Mouse (Mus musculus) left cerebral cortex, adult 9 months (tissue): Measurements from ENCODE around the gene Cd99l2.
A peak's percentile ranks its signal among the peaks of the same experiment; 100 is the strongest.
"Not testable (repeated sequence)": the region's sequence is repeated elsewhere in the genome, so short reads cannot be mapped to it uniquely, and the experiment has no call there.

ENCODE experiments used
- DNase-seq, 2 experiments: peaks; one replicate each; pipeline ENCODE4 v3.0.0; 2022; ENCODE audit warnings: low spot score in 2 of 2

The Cd99l2 gene

GRCm38 (mm10) chrX:71492634-71493278, at the start of gene Cd99l2:
Gene Cd99l2 (minus strand): TSS chrX:71492849.
- peak; percentile 55 to 76 for DNase-seq

GRCm38 (mm10) chrX:71540821-71541510, 48.3 kb upstream of the Cd99l2 start:
- DNase-seq = no peak

- DNase-seq = no peak
Observed at GRCm38 (mm10) chrX:71537791-71538190, 45.1 kb upstream of the Cd99l2 start.

GRCm38 (mm10) chrX:71534102-71534501, 41.5 kb upstream of the Cd99l2 start:
- DNase-seq = no peak

GRCm38 (mm10) chrX:71532635-71533034, 40.0 kb upstream of the Cd99l2 start:
- no peak for DNase-seq

- peak in 1 of 2 experiments; percentile 2 for DNase-seq
Observed at GRCm38 (mm10) chrX:71528646-71529045, 36.0 kb upstream of the Cd99l2 start.

GRCm38 (mm10) chrX:71528150-71528549, 35.5 kb upstream of the Cd99l2 start:
- no peak for DNase-seq

- DNase-seq = no peak
Observed at GRCm38 (mm10) chrX:71527461-71527860, 34.8 kb upstream of the Cd99l2 start.

GRCm38 (mm10) chrX:71525593-71526299, 33.1 kb upstream of the Cd99l2 start:
- DNase-seq = no peak

GRCm38 (mm10) chrX:71524310-71524709, 31.7 kb upstream of the Cd99l2 start:
- DNase-seq = no peak

GRCm38 (mm10) chrX:71522889-71523288, 30.2 kb upstream of the Cd99l2 start:
- DNase-seq = no peak

GRCm38 (mm10) chrX:71519252-71519651, 26.6 kb upstream of the Cd99l2 start:
- DNase-seq = no peak

- DNase-seq = not testable (repeated sequence)
Observed at GRCm38 (mm10) chrX:71506591-71506990, 13.9 kb upstream of the Cd99l2 start.

- peak; percentile 6 to 44 for DNase-seq
Observed at GRCm38 (mm10) chrX:71493279-71493656, 619 bp upstream of the Cd99l2 start.

- no peak for DNase-seq
Observed at GRCm38 (mm10) chrX:71491931-71492633, 567 bp downstream of the Cd99l2 start.

- no peak for DNase-seq
Observed at GRCm38 (mm10) chrX:71489353-71489752, 3.3 kb downstream of the Cd99l2 start.

- no peak for DNase-seq
Observed at GRCm38 (mm10) chrX:71482244-71482643, 10.4 kb downstream of the Cd99l2 start.

- no peak for DNase-seq
Observed at GRCm38 (mm10) chrX:71475992-71476391, 16.7 kb downstream of the Cd99l2 start.

- no peak for DNase-seq
Observed at GRCm38 (mm10) chrX:71475497-71475896, 17.2 kb downstream of the Cd99l2 start.

- no peak for DNase-seq
Observed at GRCm38 (mm10) chrX:71475084-71475483, 17.6 kb downstream of the Cd99l2 start.

GRCm38 (mm10) chrX:71474296-71474956, 18.2 kb downstream of the Cd99l2 start:
- no peak for DNase-seq
